Mouse (Mus musculus): ENCODE measurements around the gene Tspan17. TPM values are rescaled to one million over a fixed set of nuclear protein-coding genes. Genes with fewer than 3 reads are reported as not detected.

Tspan17 gene
- 10 to 100 TPM; 38.8 to 45.1 (median 41.8) TPM for total RNA-seq (2022)

GRCm38 (mm10) chr13:54788740-54789560 is at the start of gene Tspan17:
Gene Tspan17 (plus strand): TSS chr13:54789377.
- DNase-seq = peak; percentile 98

GRCm38 (mm10) chr13:54746110-54746509 is 43.1 kb upstream of the Tspan17 start:
- no peak for DNase-seq

- DNase-seq = no peak
Measured at GRCm38 (mm10) chr13:54746896-54747295, 42.3 kb upstream of the Tspan17 start.

- no peak for DNase-seq
Measured at GRCm38 (mm10) chr13:54748190-54748589, 41.0 kb upstream of the Tspan17 start.

- no peak for DNase-seq
Measured at GRCm38 (mm10) chr13:54748721-54749060, 40.5 kb upstream of the Tspan17 start.

- DNase-seq = peak; percentile 11
Measured at GRCm38 (mm10) chr13:54749061-54749863, 39.9 kb upstream of the Tspan17 start.

GRCm38 (mm10) chr13:54749864-54750411 is 39.2 kb upstream of the Tspan17 start, which contains the start of gene Gprin1:
Gene Gprin1 (minus strand): TSS chr13:54749874.
- no peak for DNase-seq

- DNase-seq = no peak
Measured at GRCm38 (mm10) chr13:54750699-54751098, 38.5 kb upstream of the Tspan17 start.

- DNase-seq = no peak
Measured at GRCm38 (mm10) chr13:54752656-54753055, 36.5 kb upstream of the Tspan17 start.

- no peak for DNase-seq
Measured at GRCm38 (mm10) chr13:54753733-54754132, 35.4 kb upstream of the Tspan17 start.

GRCm38 (mm10) chr13:54754169-54755080 is 34.8 kb upstream of the Tspan17 start:
- DNase-seq = no peak

- no peak for DNase-seq
Measured at GRCm38 (mm10) chr13:54755201-54755830, 33.9 kb upstream of the Tspan17 start.

GRCm38 (mm10) chr13:54756156-54756712 is 32.9 kb upstream of the Tspan17 start:
- no peak for DNase-seq

GRCm38 (mm10) chr13:54757093-54757830 is 31.9 kb upstream of the Tspan17 start:
- DNase-seq = no peak

- peak; percentile 74 for DNase-seq
Measured at GRCm38 (mm10) chr13:54758045-54758755, 31.0 kb upstream of the Tspan17 start.

GRCm38 (mm10) chr13:54758756-54759470 is 30.3 kb upstream of the Tspan17 start:
- DNase-seq = no peak

- DNase-seq = no peak
Measured at GRCm38 (mm10) chr13:54759496-54759895, 29.7 kb upstream of the Tspan17 start.

- DNase-seq = no peak
Measured at GRCm38 (mm10) chr13:54760164-54760795, 28.9 kb upstream of the Tspan17 start.

- no peak for DNase-seq
Measured at GRCm38 (mm10) chr13:54760906-54761305, 28.3 kb upstream of the Tspan17 start.

Measured in adrenal gland, adult 8-10 months (tissue).